Mouse (Mus musculus) thymus, adult 2 months (tissue): ENCODE results near the gene Wdr5. TPM values are rescaled to one million over a fixed set of nuclear protein-coding genes. Genes with fewer than 3 reads are reported as not detected.

Experiments
- DNase-seq: peaks from one replicate; pipeline ENCODE4 v3.0.0; 2021
- H3K27ac ChIP-seq: fragments of 200-500 bp; 2 replicates; pipeline ENCODE4 v1.5.1; 2012; ENCODE audit warnings: low read length, control low read depth; ENCODE audit not compliant: control insufficient read depth, insufficient read depth
- H3K27me3 ChIP-seq: fragments of 200-500 bp; 2 replicates; pipeline ENCODE4 v1.6.1; 2012; ENCODE audit warnings: mild to moderate bottlenecking, low read length, moderate library complexity, mixed read lengths; ENCODE audit not compliant: control insufficient read depth, insufficient read depth
- H3K36me3 ChIP-seq: fragments of 200-500 bp; 2 replicates; pipeline ENCODE4 v1.6.1; 2012; ENCODE audit warnings: mild to moderate bottlenecking, low read length, moderate library complexity; ENCODE audit not compliant: control insufficient read depth, insufficient read depth
- H3K4me1 ChIP-seq: fragments of 200-500 bp; replicated peaks from 2 replicates; pipeline ENCODE4 v1.6.1; 2012; ENCODE audit warnings: low read length; ENCODE audit not compliant: control insufficient read depth, insufficient read depth
- H3K4me3 ChIP-seq: fragments of 200-500 bp; 2 replicates; pipeline ENCODE4 v1.5.1; 2012; ENCODE audit warnings: mild to moderate bottlenecking, low read length, control low read depth, moderate library complexity; ENCODE audit not compliant: control insufficient read depth, insufficient read depth
- CTCF ChIP-seq: fragments of 200-500 bp; IDR thresholded peaks from 2 replicates; pipeline ENCODE4 v1.5.1; 2012; ENCODE audit warnings: mild to moderate bottlenecking, control low read depth, low read length, moderate library complexity, borderline replicate concordance; ENCODE audit not compliant: control insufficient read depth, poor library complexity, insufficient read depth; ENCODE audit errors: extremely low read depth
- POLR2A ChIP-seq: fragments of 200-500 bp; IDR thresholded peaks from 2 replicates; pipeline ENCODE4 v1.6.1; 2012; ENCODE audit warnings: mild to moderate bottlenecking, low read length, control low read depth, moderate library complexity; ENCODE audit not compliant: control insufficient read depth, poor library complexity, insufficient read depth; ENCODE audit errors: extremely low read depth
- WGBS: fragments of 180-500 bp; shearing (Covaris S2); methylation state at CpG from one replicate; pipeline ENCODE4 v1.1.7; 2018; 5-methylcytosine and 5-hydroxymethylcytosine counted together
- polyA plus RNA-seq: library from polyadenylated mRNA; depleted of rRNA; stranded (reverse); fragments of >200 nt; gene quantifications from 2 replicates; pipeline ENCODE4 v1.2.3, GENCODE M21; 2012

Wdr5 gene
- polyA plus RNA-seq, 1 experiment: 42.9 TPM

DNA sequence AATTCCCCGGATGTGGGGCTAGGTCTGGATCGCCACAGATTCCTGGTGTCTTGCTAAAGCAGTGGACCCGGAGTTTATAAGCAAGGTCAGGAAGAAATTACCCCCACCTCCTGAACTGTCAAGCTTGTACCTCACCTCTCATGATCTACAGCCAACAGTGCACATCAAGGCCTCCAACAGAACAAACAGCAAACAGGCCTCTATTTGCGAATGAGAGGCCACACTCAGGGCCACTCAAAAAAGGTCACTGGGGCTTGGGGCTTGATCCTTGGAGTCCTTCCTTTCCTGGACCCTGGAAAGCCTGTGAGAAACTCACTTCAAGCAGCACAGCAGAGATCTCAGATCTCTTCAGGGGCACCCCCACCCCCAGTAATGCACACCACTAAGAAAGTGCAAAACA is 41.0 kb upstream of the Wdr5 start:
- H3K36me3 ChIP-seq: no peaks in the 10 kb centered on the region
- TF ChIP-seq POLR2A: no peak
- no peak for TF ChIP-seq CTCF

DNA sequence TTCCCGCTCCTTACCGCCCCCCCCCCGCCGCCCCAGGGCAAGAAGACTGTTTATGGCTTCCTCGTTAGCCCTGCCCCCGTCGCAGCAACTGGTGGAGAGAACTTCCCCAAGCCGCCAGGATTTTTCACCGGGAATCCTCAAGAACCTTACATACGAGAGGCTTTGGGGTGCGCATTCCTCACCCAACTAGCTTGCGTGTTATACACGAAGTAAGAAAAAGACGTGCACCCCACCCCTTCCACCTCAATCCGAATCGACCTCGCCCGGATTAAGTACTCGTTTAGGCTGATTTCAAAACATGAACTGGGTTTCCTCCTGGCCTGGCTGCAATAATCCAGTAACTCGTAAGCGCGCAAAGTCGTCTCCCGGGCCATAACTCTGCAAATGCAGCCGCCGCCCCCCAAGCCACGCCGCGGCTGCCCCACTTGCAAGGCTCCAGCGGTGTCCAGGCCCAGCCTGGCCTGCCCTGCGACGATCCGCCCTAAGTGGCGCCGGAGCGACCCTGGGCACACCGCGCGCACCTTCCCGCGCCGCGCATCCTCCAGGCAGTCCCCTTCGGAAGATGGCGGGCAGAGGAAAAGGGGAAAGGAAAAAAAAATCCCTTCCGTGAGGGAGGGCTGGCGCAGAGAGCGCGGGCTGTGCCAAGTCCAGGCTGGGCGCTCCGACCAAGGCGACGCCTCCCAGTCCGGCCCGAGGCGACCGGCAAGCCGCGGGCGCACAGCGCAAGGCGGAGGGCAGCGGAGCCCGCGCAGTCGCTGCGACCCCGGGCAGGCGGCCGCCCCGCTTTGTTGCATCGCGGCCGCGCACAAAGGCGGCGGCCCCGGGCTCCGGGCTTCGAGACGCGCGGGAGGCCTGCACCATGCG is 40.1 kb upstream of the Wdr5 start:
- peak; percentile 41 for DNase-seq
- WGBS: under 1% methylated on average over 84 of the region's 84 CpGs
- Histone ChIP-seq H3K4me3 (peak overlapping the region; percentile 78), H3K36me3 (no peaks in the 10 kb centered on the region), H3K27ac (peak overlapping the region; percentile 9; the same call in 1 of the 2 replicates), H3K4me1 (peaks cover 41% of the 10 kb centered on the region), H3K27me3 (no peaks in the 10 kb centered on the region)
- no peak for TF ChIP-seq CTCF
- TF ChIP-seq POLR2A: no peak

More for the DNA sequence above, 41.0 kb upstream of the Wdr5 start:
- H3K4me1 ChIP-seq: peaks cover 47% of the 10 kb centered on the region
- peak overlapping the region; percentile 27; the same call in 1 of the 2 replicates for H3K4me3 ChIP-seq
- no peak for DNase-seq
- no peaks in the 10 kb centered on the region for H3K27me3 ChIP-seq
- H3K27ac ChIP-seq: peak overlapping the region; percentile 17; the same call in 1 of the 2 replicates
- WGBS: 54% methylated on average over 4 of the region's 4 CpGs

GRCm38 (mm10) chr2:27475495-27476302 is 39.3 kb upstream of the Wdr5 start:
- peak overlapping the region; percentile 78 for H3K4me3 ChIP-seq
- peaks cover 35% of the 10 kb centered on the region for H3K4me1 ChIP-seq
- H3K36me3 ChIP-seq: no peaks in the 10 kb centered on the region
- peak overlapping the region; percentile 30; the same call in 1 of the 2 replicates for H3K27ac ChIP-seq
- peak; percentile 88 for DNase-seq
- WGBS: under 1% methylated on average over 96 of the region's 96 CpGs
- H3K27me3 ChIP-seq: no peaks in the 10 kb centered on the region
- TF ChIP-seq CTCF (0 out of 2 replicates have a peak, but pooled peaks have one; percentile 20), POLR2A (peak; percentile 95)

DNA sequence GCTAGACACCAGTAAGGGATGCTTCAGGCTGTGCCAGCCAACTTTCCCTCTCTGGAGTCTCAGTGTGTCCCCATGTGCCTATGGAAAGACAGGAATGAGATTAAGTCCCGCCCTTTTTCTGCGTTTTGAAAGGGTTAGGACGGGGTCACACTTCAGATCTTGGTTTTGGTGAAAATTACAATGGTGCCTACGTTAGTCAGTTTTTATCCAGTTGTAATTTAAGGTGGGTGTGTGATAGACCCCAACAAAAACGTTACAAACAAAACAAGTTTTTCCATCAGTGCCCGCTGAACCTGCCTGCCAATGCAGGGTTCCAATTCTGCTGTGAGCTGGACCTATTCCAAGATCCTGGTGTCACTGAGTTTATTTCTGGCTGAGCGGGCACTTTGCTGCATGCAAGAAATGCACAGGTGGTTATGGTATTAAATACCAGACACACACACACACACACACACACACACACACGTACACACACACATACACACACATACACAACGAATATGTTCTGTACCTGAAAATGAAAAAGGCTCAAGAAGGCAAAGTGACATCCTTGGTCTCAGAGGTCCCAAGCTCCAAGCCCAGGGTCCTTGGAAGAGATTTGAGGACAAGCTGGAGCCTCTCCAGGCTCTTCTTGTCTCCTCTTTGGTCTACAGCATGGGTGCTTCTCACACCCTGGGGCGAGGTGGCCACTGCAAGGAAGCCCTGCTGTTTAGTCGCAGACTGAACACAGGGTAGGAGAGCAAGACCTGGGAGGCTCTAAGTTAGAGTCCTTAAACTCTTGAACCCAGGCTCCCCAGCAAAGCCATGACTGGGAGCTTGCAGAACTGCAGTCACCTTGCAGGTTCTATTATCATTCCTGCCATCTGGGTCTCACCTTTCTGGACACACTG is 38.4 kb upstream of the Wdr5 start:
- H3K27me3 ChIP-seq: no peaks in the 10 kb centered on the region
- TF ChIP-seq CTCF (no peak), POLR2A (no peak)
- peak overlapping the region; percentile 77 for H3K4me3 ChIP-seq

GRCm38 (mm10) chr2:27479821-27480220 is 35.1 kb upstream of the Wdr5 start:
- WGBS: 83% methylated on average over 4 of the region's 4 CpGs
- Histone ChIP-seq H3K27me3 (no peaks in the 10 kb centered on the region), H3K27ac (no peak overlapping the region), H3K4me3 (no peak overlapping the region), H3K4me1 (no peaks in the 10 kb centered on the region), H3K36me3 (no peaks in the 10 kb centered on the region)
- TF ChIP-seq CTCF (no peak), POLR2A (no peak)
- DNase-seq: no peak

More for the DNA sequence above, 38.4 kb upstream of the Wdr5 start:
- Histone ChIP-seq H3K4me1 (peaks cover 27% of the 10 kb centered on the region), H3K36me3 (no peaks in the 10 kb centered on the region), H3K27ac (no peak overlapping the region)
- no peak for DNase-seq
- WGBS: 33% methylated on average over 11 of the region's 11 CpGs
